Mouse (Mus musculus) heart, postnatal 0 days (tissue): ENCODE results near the gene Nup133. TPM values are rescaled to one million over a fixed set of nuclear protein-coding genes. Genes with fewer than 3 reads are reported as not detected.

ENCODE experiments used
- ATAC-seq: fragments of 200-750 bp; cut with Nextera tagmentation; 2 replicates; pipeline ENCODE4 v1.8.0; 2017; ENCODE audit warnings: low read depth, moderate number of reproducible peaks, moderate library complexity; ENCODE audit not compliant: insufficient read depth
- DNase-seq: peaks from one replicate; pipeline ENCODE4 v3.0.0-alpha.2; 2016; ENCODE audit warnings: low spot score
- H3K27ac ChIP-seq: fragments of 300-500 bp; sonication (generic); 2 replicates; pipeline ENCODE4 v1.5.1; 2014; ENCODE audit warnings: low read depth, mild to moderate bottlenecking
- H3K27me3 ChIP-seq: fragments of 300-500 bp; sonication (generic); 2 replicates; pipeline ENCODE4 v1.6.1; 2014; ENCODE audit warnings: low read length, mixed read lengths; ENCODE audit not compliant: control insufficient read depth, insufficient read depth
- H3K36me3 ChIP-seq: fragments of 300-500 bp; sonication (generic); replicated peaks from 2 replicates; pipeline ENCODE4 v1.6.1; 2014; ENCODE audit warnings: low read length, mixed read lengths; ENCODE audit not compliant: control insufficient read depth, insufficient read depth
- H3K4me1 ChIP-seq: fragments of 300-500 bp; sonication (generic); 2 replicates; pipeline ENCODE4 v1.6.1; 2014; ENCODE audit warnings: antibody characterized with exemption; ENCODE audit not compliant: control insufficient read depth, insufficient read depth
- H3K4me2 ChIP-seq: fragments of 300-500 bp; sonication (generic); 2 replicates; pipeline ENCODE4 v1.6.1; 2014; ENCODE audit warnings: low read depth, mild to moderate bottlenecking, low read length, moderate library complexity
- H3K4me3 ChIP-seq: fragments of 300-500 bp; sonication (generic); 2 replicates; pipeline ENCODE4 v1.5.1; 2014; ENCODE audit warnings: low read depth, low read length
- H3K9ac ChIP-seq: fragments of 300-500 bp; sonication (generic); replicated peaks from 2 replicates; pipeline ENCODE4 v1.6.1; 2014; ENCODE audit warnings: low read depth, low read length, mixed read lengths
- H3K9me3 ChIP-seq: fragments of 300-500 bp; sonication (generic); replicated peaks from 2 replicates; pipeline ENCODE4 v1.6.1; 2016; ENCODE audit warnings: low read length; ENCODE audit not compliant: control insufficient read depth
- CTCF ChIP-seq: IDR thresholded peaks from 2 replicates; pipeline ENCODE4 v1.5.1; 2016; ENCODE audit warnings: antibody characterized with exemption, control low read depth, low read depth
- EP300 ChIP-seq: IDR thresholded peaks from 2 replicates; pipeline ENCODE4 v1.6.1; 2016; ENCODE audit warnings: antibody characterized with exemption, low read depth
- WGBS: fragments of 180-500 bp; shearing (Covaris S2); extraction: QIAGEN DNeasy Blood & Tissue Kit; methylation state at CpG from one replicate; pipeline ENCODE4 v1.1.7; 2014; 5-methylcytosine and 5-hydroxymethylcytosine counted together
- polyA plus RNA-seq: library from polyadenylated mRNA; unstranded; fragments of >200 nt; fragmentation: Nextera tagmentation; extraction: Ambion mirVana; gene quantifications from 2 replicates; pipeline ENCODE4 v1.2.1, GENCODE M21; 2015
- total RNA-seq: library from RNA; depleted of rRNA; stranded (reverse); fragments of >200 nt; gene quantifications from 2 replicates; pipeline ENCODE4 v1.2.3, GENCODE M21; 2014; ENCODE audit warnings: low replicate concordance

Gene Nup133
- total and polyA plus RNA-seq, 2 experiments from 2014 or later = 9.8 to 14.8 TPM

DNA sequence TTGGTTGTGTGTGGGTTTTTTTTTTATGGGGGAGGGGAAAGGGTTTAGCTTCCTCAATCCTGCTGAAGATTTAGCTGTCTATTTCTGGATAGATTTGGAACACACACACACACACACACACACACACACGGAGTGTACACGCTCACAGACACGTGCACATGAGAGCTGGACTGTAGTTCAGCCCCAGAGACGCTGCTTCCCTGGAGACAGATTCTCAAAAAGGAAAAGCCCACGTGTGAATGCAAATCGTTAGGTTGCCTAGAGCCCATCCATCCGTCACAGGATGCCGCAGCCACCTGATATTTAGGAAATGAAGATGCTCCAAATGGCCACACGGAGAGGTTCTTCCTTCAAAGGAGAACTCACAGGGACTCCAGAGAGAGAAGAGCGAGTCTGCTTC lies 68.8 kb downstream of the Nup133 start:
- Histone ChIP-seq H3K9me3 (no peaks in the 10 kb centered on the region), H3K4me3 (no peak overlapping the region), H3K9ac (no peak overlapping the region), H3K27ac (no peak overlapping the region), H3K36me3 (no peaks in the 10 kb centered on the region), H3K4me1 (peaks cover 7% of the 10 kb centered on the region; the same call in 1 of the 2 replicates), H3K27me3 (no peaks in the 10 kb centered on the region), H3K4me2 (no peak overlapping the region)
- TF ChIP-seq EP300 (no peak), CTCF (no peak)
- DNase-seq (no peak), ATAC-seq (no peak)
- WGBS = 58% methylated on average over 10 of the region's 10 CpGs

- WGBS = 54% methylated on average over 2 of the region's 2 CpGs
- TF ChIP-seq EP300 (no peak), CTCF (no peak)
These were observed 71.2 kb downstream of the Nup133 start for GRCm38 (mm10) chr8:123877865-123878264.

GRCm38 (mm10) chr8:123874324-123874723 lies 74.7 kb downstream of the Nup133 start:
- TF ChIP-seq CTCF = no peak
- TF ChIP-seq EP300 = no peak
- Histone ChIP-seq H3K4me1 (no peaks in the 10 kb centered on the region), H3K27me3 (no peaks in the 10 kb centered on the region), H3K4me2 (no peak overlapping the region), H3K36me3 (no peaks in the 10 kb centered on the region), H3K27ac (no peak overlapping the region), H3K9ac (no peak overlapping the region), H3K4me3 (no peak overlapping the region), H3K9me3 (no peaks in the 10 kb centered on the region)
- ATAC-seq (no peak), DNase-seq (no peak)
- WGBS = 51% methylated on average over 11 of the region's 11 CpGs

More at GRCm38 (mm10) chr8:123877865-123878264, 71.2 kb downstream of the Nup133 start:
- no peaks in the 10 kb centered on the region for H3K36me3 ChIP-seq
- H3K27me3 ChIP-seq = no peaks in the 10 kb centered on the region
- no peak overlapping the region for H3K4me3 ChIP-seq
- DNase-seq (no peak), ATAC-seq (no peak)
- H3K4me1 ChIP-seq = no peaks in the 10 kb centered on the region
- no peaks in the 10 kb centered on the region for H3K9me3 ChIP-seq
- H3K4me2 ChIP-seq = no peak overlapping the region
- no peak overlapping the region for H3K9ac ChIP-seq
- no peak overlapping the region for H3K27ac ChIP-seq

DNA sequence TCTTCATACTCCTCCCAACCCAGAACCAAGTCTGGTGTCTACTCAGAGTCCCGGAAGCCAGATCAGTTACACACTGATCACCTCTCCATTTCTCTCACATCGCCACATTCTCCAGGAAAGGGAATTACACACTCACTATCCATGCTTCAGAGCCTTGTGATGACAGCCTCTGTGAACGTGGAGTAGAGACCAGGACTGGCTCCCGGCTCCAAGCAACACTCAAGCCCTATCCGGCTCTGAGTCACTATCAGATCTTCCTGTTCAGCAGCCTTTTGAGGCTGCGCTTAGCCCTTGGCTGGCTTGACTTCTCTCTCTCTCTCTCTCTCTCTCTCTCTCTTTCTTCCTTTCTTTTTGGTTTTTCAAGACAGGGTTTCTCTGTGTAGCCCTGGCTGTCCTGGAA lies 75.7 kb downstream of the Nup133 start:
- Histone ChIP-seq H3K4me1 (no peaks in the 10 kb centered on the region), H3K27ac (no peak overlapping the region), H3K4me2 (no peak overlapping the region), H3K9ac (no peak overlapping the region), H3K4me3 (no peak overlapping the region), H3K27me3 (no peaks in the 10 kb centered on the region), H3K9me3 (no peaks in the 10 kb centered on the region), H3K36me3 (no peaks in the 10 kb centered on the region)
- 39% methylated on average over 6 of the region's 6 CpGs for WGBS
- ATAC-seq = peak; percentile 30; the same call in 1 of the 2 replicates
- TF ChIP-seq EP300 = no peak
- DNase-seq = no peak

GRCm38 (mm10) chr8:123872048-123872447 lies 77.0 kb downstream of the Nup133 start:
- peak; percentile 58; the same call in 1 of the 2 replicates for ATAC-seq
- H3K9ac ChIP-seq = no peak overlapping the region

GRCm38 (mm10) chr8:123866971-123867370 lies 82.1 kb downstream of the Nup133 start:
- DNase-seq (peak; percentile 10), ATAC-seq (no peak)
- TF ChIP-seq EP300 = no peak
- no peak for TF ChIP-seq CTCF

More at GRCm38 (mm10) chr8:123872048-123872447, 77.0 kb downstream of the Nup133 start:
- Histone ChIP-seq H3K27ac (no peak overlapping the region), H3K4me1 (no peaks in the 10 kb centered on the region), H3K9me3 (no peaks in the 10 kb centered on the region), H3K36me3 (no peaks in the 10 kb centered on the region), H3K4me2 (no peak overlapping the region), H3K27me3 (no peaks in the 10 kb centered on the region), H3K4me3 (no peak overlapping the region)
- peak; percentile 20 for DNase-seq
- whole genome bisulfite sequencing = 34% methylated on average over 9 of the region's 9 CpGs
- no peak for TF ChIP-seq CTCF
- TF ChIP-seq EP300 = no peak

More at GRCm38 (mm10) chr8:123866971-123867370, 82.1 kb downstream of the Nup133 start:
- H3K4me3 ChIP-seq = no peak overlapping the region
- no peak overlapping the region for H3K9ac ChIP-seq
- no peaks in the 10 kb centered on the region for H3K36me3 ChIP-seq
- no peaks in the 10 kb centered on the region for H3K9me3 ChIP-seq
- H3K4me2 ChIP-seq = no peak overlapping the region
- no peaks in the 10 kb centered on the region; the same call in 1 of the 2 replicates for H3K4me1 ChIP-seq
- 20% methylated on average over 5 of the region's 5 CpGs for WGBS
- 0 out of 2 replicates have a peak, but pooled peaks cover 3% of the 10 kb centered on the region for H3K27me3 ChIP-seq
- no peak overlapping the region for H3K27ac ChIP-seq
